Mouse (Mus musculus): ENCODE data around the gene Pdia3. TPM values are rescaled to one million over a fixed set of nuclear protein-coding genes. Genes with fewer than 3 reads are reported as not detected.

Pdia3 gene
- polyA plus RNA-seq, 1 experiment = 96.5 TPM

- no peaks in the 10 kb centered on the region for H3K4me1 ChIP-seq (ENCODE audit: control insufficient read depth, insufficient read depth, low read length)
- H3K27me3 ChIP-seq (ENCODE audit: control insufficient read depth, insufficient read depth, low read length) = no peaks in the 10 kb centered on the region
- no peak for TF ChIP-seq CTCF (IDR thresholded peaks at IDR 0.05; ENCODE audit: borderline replicate concordance, insufficient read depth, low read depth, low read length)
- TF ChIP-seq POLR2A (IDR thresholded peaks at IDR 0.05; ENCODE audit: borderline replicate concordance, insufficient read depth, low read length) = no peak
- H3K27ac ChIP-seq (ENCODE audit: insufficient read depth, low read length) = no peak overlapping the region
- no peak overlapping the region for H3K4me3 ChIP-seq (replicated peaks; ENCODE audit: insufficient read depth, low read depth, low read length)
- WGBS = 95% methylated on average over 2 of the region's 2 CpGs
- DNase-seq = no peak
Observed at GRCm38 (mm10) chr2:121425890-121426289, 12.3 kb downstream of the Pdia3 start.

- WGBS = 100% methylated on average over 1 of the region's 1 CpGs
- no peak for DNase-seq
- Histone ChIP-seq H3K27ac (ENCODE audit: insufficient read depth, low read length) (no peak overlapping the region), H3K4me3 (replicated peaks; ENCODE audit: insufficient read depth, low read depth, low read length) (no peak overlapping the region), H3K4me1 (ENCODE audit: control insufficient read depth, insufficient read depth, low read length) (no peaks in the 10 kb centered on the region), H3K27me3 (ENCODE audit: control insufficient read depth, insufficient read depth, low read length) (no peaks in the 10 kb centered on the region)
- TF ChIP-seq POLR2A (IDR thresholded peaks at IDR 0.05; ENCODE audit: borderline replicate concordance, insufficient read depth, low read length) = no peak
- TF ChIP-seq CTCF (IDR thresholded peaks at IDR 0.05; ENCODE audit: borderline replicate concordance, insufficient read depth, low read depth, low read length) = peak; percentile 27; the same call in 1 of the 2 replicates
Observed at GRCm38 (mm10) chr2:121434854-121435253, 21.3 kb downstream of the Pdia3 start.

GRCm38 (mm10) chr2:121439746-121440145, 26.2 kb downstream of the Pdia3 start:
- H3K27me3 ChIP-seq (ENCODE audit: control insufficient read depth, insufficient read depth, low read length) = no peaks in the 10 kb centered on the region
- DNase-seq = no peak
- no peak overlapping the region for H3K4me3 ChIP-seq (replicated peaks; ENCODE audit: insufficient read depth, low read depth, low read length)
- TF ChIP-seq POLR2A (IDR thresholded peaks at IDR 0.05; ENCODE audit: borderline replicate concordance, insufficient read depth, low read length) = no peak
- TF ChIP-seq CTCF (IDR thresholded peaks at IDR 0.05; ENCODE audit: borderline replicate concordance, insufficient read depth, low read depth, low read length) = no peak
- no peak overlapping the region for H3K27ac ChIP-seq (ENCODE audit: insufficient read depth, low read length)
- peaks cover 6% of the 10 kb centered on the region for H3K4me1 ChIP-seq (ENCODE audit: control insufficient read depth, insufficient read depth, low read length)
- 69% methylated on average over 4 of the region's 4 CpGs for WGBS

- TF ChIP-seq CTCF (IDR thresholded peaks at IDR 0.05; ENCODE audit: borderline replicate concordance, insufficient read depth, low read depth, low read length) (no peak), POLR2A (IDR thresholded peaks at IDR 0.05; ENCODE audit: borderline replicate concordance, insufficient read depth, low read length) (no peak)
- peaks cover 6% of the 10 kb centered on the region for H3K4me1 ChIP-seq (ENCODE audit: control insufficient read depth, insufficient read depth, low read length)
Observed at GRCm38 (mm10) chr2:121440834-121441605, 27.4 kb downstream of the Pdia3 start.

GRCm38 (mm10) chr2:121441800-121442199, 28.2 kb downstream of the Pdia3 start:
- DNase-seq = no peak
- TF ChIP-seq CTCF (IDR thresholded peaks at IDR 0.05; ENCODE audit: borderline replicate concordance, insufficient read depth, low read depth, low read length) = no peak
- Histone ChIP-seq H3K4me3 (replicated peaks; ENCODE audit: insufficient read depth, low read depth, low read length) (peak overlapping the region; percentile 39), H3K4me1 (ENCODE audit: control insufficient read depth, insufficient read depth, low read length) (peaks cover 6% of the 10 kb centered on the region), H3K27ac (ENCODE audit: insufficient read depth, low read length) (no peak overlapping the region), H3K27me3 (ENCODE audit: control insufficient read depth, insufficient read depth, low read length) (no peaks in the 10 kb centered on the region)
- WGBS = 13% methylated on average over 11 of the region's 11 CpGs

More at GRCm38 (mm10) chr2:121440834-121441605, 27.4 kb downstream of the Pdia3 start:
- Histone ChIP-seq H3K27me3 (ENCODE audit: control insufficient read depth, insufficient read depth, low read length) (no peaks in the 10 kb centered on the region), H3K4me3 (replicated peaks; ENCODE audit: insufficient read depth, low read depth, low read length) (no peak overlapping the region), H3K27ac (ENCODE audit: insufficient read depth, low read length) (no peak overlapping the region)
- no peak for DNase-seq
- WGBS = 63% methylated on average over 5 of the region's 5 CpGs

GRCm38 (mm10) chr2:121442259-121443067, 28.9 kb downstream of the Pdia3 start:
- DNase-seq = peak; percentile 60 to 61
- Histone ChIP-seq H3K27ac (ENCODE audit: insufficient read depth, low read length) (no peak overlapping the region), H3K27me3 (ENCODE audit: control insufficient read depth, insufficient read depth, low read length) (no peaks in the 10 kb centered on the region), H3K4me3 (replicated peaks; ENCODE audit: insufficient read depth, low read depth, low read length) (peak overlapping the region; percentile 39), H3K4me1 (ENCODE audit: control insufficient read depth, insufficient read depth, low read length) (peaks cover 6% of the 10 kb centered on the region)
- TF ChIP-seq CTCF (IDR thresholded peaks at IDR 0.05; ENCODE audit: borderline replicate concordance, insufficient read depth, low read depth, low read length) (no peak), POLR2A (IDR thresholded peaks at IDR 0.05; ENCODE audit: borderline replicate concordance, insufficient read depth, low read length) (no peak)
- 1% methylated on average over 30 of the region's 30 CpGs for WGBS

GRCm38 (mm10) chr2:121443068-121443349, 29.4 kb downstream of the Pdia3 start:
- peak overlapping the region; percentile 39 for H3K4me3 ChIP-seq (replicated peaks; ENCODE audit: insufficient read depth, low read depth, low read length)
- no peak for DNase-seq
- peaks cover 6% of the 10 kb centered on the region for H3K4me1 ChIP-seq (ENCODE audit: control insufficient read depth, insufficient read depth, low read length)
- H3K27ac ChIP-seq (ENCODE audit: insufficient read depth, low read length) = no peak overlapping the region
- 18% methylated on average over 8 of the region's 8 CpGs for WGBS
- TF ChIP-seq CTCF (IDR thresholded peaks at IDR 0.05; ENCODE audit: borderline replicate concordance, insufficient read depth, low read depth, low read length) = no peak
- no peak for TF ChIP-seq POLR2A (IDR thresholded peaks at IDR 0.05; ENCODE audit: borderline replicate concordance, insufficient read depth, low read length)
- H3K27me3 ChIP-seq (ENCODE audit: control insufficient read depth, insufficient read depth, low read length) = no peaks in the 10 kb centered on the region

GRCm38 (mm10) chr2:121444178-121444577, 30.6 kb downstream of the Pdia3 start, which contains the start of gene Ell3:
Gene Ell3, minus strand, starts transcription at chr2:121444278.
- peaks cover 6% of the 10 kb centered on the region for H3K4me1 ChIP-seq (ENCODE audit: control insufficient read depth, insufficient read depth, low read length)
- H3K4me3 ChIP-seq (replicated peaks; ENCODE audit: insufficient read depth, low read depth, low read length) = no peak within 1 kb of the TSS
- no peak for TF ChIP-seq CTCF (IDR thresholded peaks at IDR 0.05; ENCODE audit: borderline replicate concordance, insufficient read depth, low read depth, low read length)
- TF ChIP-seq POLR2A (IDR thresholded peaks at IDR 0.05; ENCODE audit: borderline replicate concordance, insufficient read depth, low read length) = no peak
- H3K27me3 ChIP-seq (ENCODE audit: control insufficient read depth, insufficient read depth, low read length) = no peaks in the 10 kb centered on the region
- H3K27ac ChIP-seq (ENCODE audit: insufficient read depth, low read length) = no peak within 1 kb of the TSS
- WGBS = 91% methylated on average over 1 of the region's 1 CpGs
- DNase-seq = no peak
